Mouse (Mus musculus) macrophage (primary cell): ENCODE data around the gene Vmp1. TPM values are rescaled to one million over a fixed set of nuclear protein-coding genes. Genes with fewer than 3 reads are reported as not detected.

Source experiments
- H3K27ac ChIP-seq: fragments of 350-480 bp; formaldehyde crosslinking; 2 replicates; pipeline ENCODE4 v1.9.0; 2021
- H3K36me3 ChIP-seq: fragments of 350-480 bp; formaldehyde crosslinking; 2 replicates; pipeline ENCODE4 v1.9.0; 2021; ENCODE audit errors: inconsistent target
- H3K4me3 ChIP-seq: fragments of 350-480 bp; formaldehyde crosslinking; 2 replicates; pipeline ENCODE4 v1.9.0; 2021; ENCODE audit errors: inconsistent target
- H3K79me2 ChIP-seq: fragments of 350-480 bp; formaldehyde crosslinking; 2 replicates; pipeline ENCODE4 v1.9.0; 2021; ENCODE audit errors: inconsistent target
- WGBS: methylation state at CpG from one replicate; pipeline ENCODE4 v1.1.7; 2026; ENCODE audit warnings: inconsistent platforms; ENCODE audit not compliant: missing documents; 5-methylcytosine and 5-hydroxymethylcytosine counted together
- polyA plus RNA-seq: library from polyadenylated mRNA; stranded (reverse); fragments of 250-400 nt; gene quantifications from 3 replicates; pipeline ENCODE4 v1.2.4, GENCODE M21; 2018; ENCODE audit warnings: inconsistent platforms

Vmp1 gene
- polyA plus RNA-seq, 1 experiment from 2014 or later = 100 TPM

GRCm38 (mm10) chr11:86641714-86642113, 41.9 kb downstream of the Vmp1 start:
- peaks cover 11% of the 10 kb centered on the region for H3K36me3 ChIP-seq
- 96% methylated on average over 4 of the region's 4 CpGs for WGBS
- no peak overlapping the region for H3K27ac ChIP-seq
- no peak overlapping the region for H3K4me3 ChIP-seq
- no peaks in the 10 kb centered on the region for H3K79me2 ChIP-seq

- no peaks in the 10 kb centered on the region for H3K79me2 ChIP-seq
- H3K36me3 ChIP-seq = peaks cover 4% of the 10 kb centered on the region; the same call in 1 of the 2 replicates
- 100% methylated on average over 2 of the region's 2 CpGs for WGBS
- H3K4me3 ChIP-seq = no peak overlapping the region
- H3K27ac ChIP-seq = no peak overlapping the region
Observed at GRCm38 (mm10) chr11:86637697-86638096, 45.9 kb downstream of the Vmp1 start.

GRCm38 (mm10) chr11:86634396-86634795, 49.2 kb downstream of the Vmp1 start:
- Histone ChIP-seq H3K79me2 (no peaks in the 10 kb centered on the region), H3K4me3 (no peak overlapping the region), H3K36me3 (no peaks in the 10 kb centered on the region), H3K27ac (no peak overlapping the region)
- WGBS = 69% methylated on average over 6 of the region's 6 CpGs

DNA sequence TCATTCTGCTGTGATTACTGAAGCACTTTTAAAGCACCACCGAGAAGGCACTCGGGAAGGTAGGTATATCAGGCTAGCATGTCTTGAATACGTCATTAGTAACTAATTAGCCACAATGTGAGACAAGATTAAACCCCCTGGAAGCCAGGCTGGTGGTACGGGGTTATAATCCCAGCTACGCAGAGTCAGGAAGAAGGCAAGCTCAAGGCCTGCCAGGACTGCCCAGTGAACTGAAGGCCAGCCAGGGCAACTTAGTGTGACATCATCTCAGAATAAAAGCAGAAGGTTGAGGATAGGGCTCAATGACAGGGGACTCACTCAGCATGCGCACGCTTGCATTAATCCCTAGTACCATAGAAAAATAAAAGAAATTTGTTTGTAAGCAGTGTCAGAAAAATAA, 53.7 kb downstream of the Vmp1 start:
- no peaks in the 10 kb centered on the region for H3K36me3 ChIP-seq
- no peak overlapping the region for H3K4me3 ChIP-seq
- peaks cover 9% of the 10 kb centered on the region; the same call in 1 of the 2 replicates for H3K79me2 ChIP-seq
- H3K27ac ChIP-seq = no peak overlapping the region
- 94% methylated on average over 7 of the region's 7 CpGs for WGBS

GRCm38 (mm10) chr11:86629445-86629844, 54.2 kb downstream of the Vmp1 start:
- H3K4me3 ChIP-seq = no peak overlapping the region
- 84% methylated on average over 3 of the region's 3 CpGs for WGBS
- no peaks in the 10 kb centered on the region for H3K36me3 ChIP-seq
- H3K79me2 ChIP-seq = peaks cover 9% of the 10 kb centered on the region; the same call in 1 of the 2 replicates
- no peak overlapping the region for H3K27ac ChIP-seq

DNA sequence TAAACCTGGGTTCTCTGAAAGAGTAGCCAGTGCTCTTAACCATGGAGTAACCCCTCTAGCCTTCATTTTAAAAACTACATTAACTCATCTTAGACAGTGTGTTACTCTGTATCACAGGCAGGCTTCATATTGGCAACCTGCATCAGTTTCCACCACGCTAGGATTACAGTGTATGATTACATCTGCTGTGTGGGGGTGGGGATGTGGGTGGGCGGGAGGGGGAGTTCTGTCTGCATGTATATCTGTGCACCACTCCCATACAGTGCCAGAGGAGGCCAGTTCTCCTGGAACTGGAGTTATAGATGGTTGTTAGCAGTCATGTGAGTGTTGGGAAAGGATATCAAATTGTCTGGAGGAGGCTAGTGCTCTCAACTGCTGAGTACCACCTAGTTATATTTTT, 55.2 kb downstream of the Vmp1 start:
- 100% methylated on average over 2 of the region's 2 CpGs for WGBS
- Histone ChIP-seq H3K4me3 (no peak overlapping the region), H3K79me2 (peaks cover 9% of the 10 kb centered on the region; the same call in 1 of the 2 replicates), H3K27ac (no peak overlapping the region), H3K36me3 (no peaks in the 10 kb centered on the region)

DNA sequence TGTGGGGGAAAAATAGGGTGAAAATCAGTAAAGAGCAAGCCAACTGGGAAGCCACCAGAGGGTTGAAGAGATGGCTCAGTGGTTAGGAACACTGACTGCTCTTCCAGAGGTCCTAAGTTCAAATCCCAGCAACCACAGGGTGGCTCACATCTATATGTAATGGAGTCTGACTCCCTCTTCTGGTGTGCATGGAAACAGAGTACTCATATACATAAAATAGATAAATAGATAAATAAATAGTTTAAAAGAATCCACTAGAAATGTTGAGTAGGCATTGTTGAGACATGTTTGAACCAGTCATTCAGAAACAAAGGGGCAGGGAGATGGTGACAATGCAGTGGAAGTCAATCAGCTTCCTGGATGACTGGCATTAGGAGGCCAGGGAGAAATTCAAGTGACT, 56.0 kb downstream of the Vmp1 start:
- no peaks in the 10 kb centered on the region for H3K36me3 ChIP-seq
- no peak overlapping the region for H3K27ac ChIP-seq
- H3K4me3 ChIP-seq = no peak overlapping the region
- peaks cover 12% of the 10 kb centered on the region; the same call in 1 of the 2 replicates for H3K79me2 ChIP-seq

DNA sequence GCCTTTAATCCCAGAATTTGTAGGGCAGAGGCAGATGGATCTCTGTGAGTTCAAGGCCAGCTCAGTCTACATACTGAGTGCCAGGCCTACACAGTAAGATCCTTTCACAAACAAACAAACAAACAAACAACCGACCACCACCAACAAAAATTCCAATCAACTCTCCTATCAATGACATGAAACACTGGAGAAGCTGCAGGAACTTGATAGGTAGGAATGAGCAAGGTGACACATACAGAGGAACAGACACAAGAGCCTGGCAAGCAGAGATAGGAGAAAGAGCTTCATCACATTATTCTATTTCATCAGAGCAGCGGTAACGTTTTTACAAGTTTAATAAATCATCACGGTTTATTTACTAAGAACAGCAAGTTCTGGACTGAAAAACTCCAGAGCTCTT, 56.9 kb downstream of the Vmp1 start:
- H3K27ac ChIP-seq = no peak overlapping the region
- peaks cover 22% of the 10 kb centered on the region; the same call in 1 of the 2 replicates for H3K79me2 ChIP-seq
- WGBS = 89% methylated on average over 4 of the region's 4 CpGs
- no peaks in the 10 kb centered on the region for H3K36me3 ChIP-seq
- no peak overlapping the region for H3K4me3 ChIP-seq

DNA sequence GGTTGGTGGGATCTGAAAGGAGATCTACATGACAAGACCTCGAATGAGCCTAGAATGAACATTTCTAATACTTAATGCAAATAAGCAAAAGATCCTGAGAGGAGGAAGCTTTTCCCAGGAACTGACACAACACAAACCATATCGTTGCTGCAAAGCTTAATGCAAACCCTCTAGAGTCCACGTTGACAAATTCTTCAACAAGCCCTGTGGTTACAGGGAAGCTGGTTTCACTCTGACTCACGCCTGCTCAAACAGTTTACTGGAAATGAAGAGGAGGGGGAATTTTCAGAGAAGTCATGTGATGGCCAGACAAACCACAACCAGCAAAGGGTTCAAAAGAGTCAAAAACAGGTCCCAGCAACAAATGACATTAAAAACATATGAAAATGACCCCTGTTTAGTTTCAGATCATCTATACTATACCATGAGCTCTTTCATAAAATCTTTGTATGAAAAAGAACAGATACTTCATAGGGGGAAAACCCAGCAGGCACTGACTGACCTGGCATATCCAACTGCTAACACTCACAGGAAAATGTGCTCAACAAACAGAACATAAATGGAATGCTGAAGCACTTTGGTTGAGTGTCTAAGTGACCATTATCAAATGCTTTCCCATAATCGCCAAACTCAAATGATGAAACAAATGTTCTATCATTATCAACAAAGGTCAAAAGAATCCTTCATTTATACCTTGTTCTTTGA, 59.2 kb downstream of the Vmp1 start:
- Histone ChIP-seq H3K79me2 (peaks cover 44% of the 10 kb centered on the region; the same call in 1 of the 2 replicates), H3K4me3 (no peak overlapping the region), H3K27ac (peak overlapping the region; percentile 95), H3K36me3 (no peaks in the 10 kb centered on the region)
- WGBS = 14% methylated on average over 5 of the region's 5 CpGs

DNA sequence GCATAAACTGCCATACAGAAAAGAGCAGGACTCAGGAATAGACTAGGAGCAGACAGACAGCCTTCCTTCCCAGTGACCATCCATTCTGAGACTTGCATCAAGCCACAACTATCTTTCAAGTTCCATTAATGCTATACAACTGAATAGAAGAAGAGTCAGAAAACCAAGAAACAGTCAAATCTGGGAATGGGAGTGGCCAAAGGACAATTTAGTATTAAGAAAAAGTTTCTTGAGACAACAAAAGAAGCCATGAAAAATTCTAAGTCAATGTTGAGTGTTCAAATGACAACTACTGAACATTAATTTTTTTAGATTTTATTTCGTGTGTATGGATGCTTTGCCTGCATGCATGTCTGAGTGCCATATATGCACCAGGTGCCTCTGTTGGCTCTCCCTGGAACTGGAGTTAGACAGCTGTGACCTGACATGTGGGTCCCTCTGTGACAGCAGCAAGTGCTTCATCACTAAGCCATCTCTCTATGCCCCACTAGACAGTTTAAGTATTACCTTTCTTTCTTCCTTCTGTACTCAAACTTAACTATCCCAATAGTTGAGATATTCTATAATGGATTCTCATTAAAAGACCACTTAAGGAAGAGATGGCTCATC, 60.1 kb downstream of the Vmp1 start:
- peaks cover 44% of the 10 kb centered on the region; the same call in 1 of the 2 replicates for H3K79me2 ChIP-seq
- H3K4me3 ChIP-seq = no peak overlapping the region
- H3K36me3 ChIP-seq = no peaks in the 10 kb centered on the region
- 100% methylated on average over 1 of the region's 1 CpGs for WGBS
- H3K27ac ChIP-seq = peak overlapping the region; percentile 95

- Histone ChIP-seq H3K79me2 (peaks cover 45% of the 10 kb centered on the region; the same call in 1 of the 2 replicates), H3K27ac (peak overlapping the region; percentile 95; the same call in 1 of the 2 replicates), H3K36me3 (no peaks in the 10 kb centered on the region), H3K4me3 (no peak overlapping the region)
- 100% methylated on average over 1 of the region's 1 CpGs for WGBS
Observed at GRCm38 (mm10) chr11:86622191-86622912, 61.3 kb downstream of the Vmp1 start.

- Histone ChIP-seq H3K4me3 (no peak overlapping the region), H3K27ac (no peak overlapping the region), H3K36me3 (no peaks in the 10 kb centered on the region), H3K79me2 (peaks cover 52% of the 10 kb centered on the region; the same call in 1 of the 2 replicates)
- 94% methylated on average over 9 of the region's 13 CpGs for WGBS
Observed at GRCm38 (mm10) chr11:86621139-86621538, 62.5 kb downstream of the Vmp1 start.

- Histone ChIP-seq H3K27ac (peak overlapping the region; percentile 59), H3K36me3 (no peaks in the 10 kb centered on the region), H3K4me3 (no peak overlapping the region), H3K79me2 (peaks cover 61% of the 10 kb centered on the region; the same call in 1 of the 2 replicates)
- WGBS = 100% methylated on average over 2 of the region's 2 CpGs
Observed at GRCm38 (mm10) chr11:86618548-86619335, 64.9 kb downstream of the Vmp1 start.

GRCm38 (mm10) chr11:86614607-86615006, 69.0 kb downstream of the Vmp1 start:
- Histone ChIP-seq H3K79me2 (peaks cover 36% of the 10 kb centered on the region; the same call in 1 of the 2 replicates), H3K27ac (peak overlapping the region; percentile 85), H3K36me3 (no peaks in the 10 kb centered on the region), H3K4me3 (no peak overlapping the region)
- WGBS = 64% methylated on average over 5 of the region's 5 CpGs
